8 mouse cellular contexts compared by ENCODE assay signal in the genomic region with DNA sequence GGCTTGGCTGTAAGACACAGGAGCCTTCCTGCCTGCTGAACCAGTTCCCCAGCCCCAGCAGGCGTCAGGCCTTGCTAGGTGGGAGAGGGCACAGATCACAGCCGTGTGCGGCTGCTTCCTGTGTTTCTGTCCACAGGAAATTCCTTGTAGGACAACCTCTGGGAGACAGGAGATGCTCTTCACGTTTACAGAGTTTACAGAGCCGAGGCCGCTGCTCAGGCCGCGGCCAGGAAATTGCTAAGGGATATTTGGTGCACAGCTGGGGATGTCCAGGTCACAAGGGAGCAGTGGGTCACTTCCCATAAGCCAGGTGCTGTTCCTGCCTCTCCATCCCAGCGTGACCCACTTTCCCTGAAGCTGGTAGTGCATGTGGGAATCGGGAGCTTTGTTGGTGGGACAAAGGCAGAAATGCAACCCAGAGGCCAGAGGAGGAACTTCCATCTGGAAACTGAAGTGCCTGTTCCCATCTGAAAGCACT. TPM values are rescaled to one million over a fixed set of nuclear protein-coding genes. Genes with fewer than 3 reads are reported as not detected.
DNase-seq lines count a peak whose midpoint lies in the region; ATAC-seq and TF ChIP-seq lines count a peak whose summit lies in the region.

No protein-coding gene starts in this region.

- no peaks in the 10 kb centered on the region for H3K27me3 ChIP-seq in embryonic facial prominence, embryonic 10.5 days (replicated peaks; ENCODE audit: low read depth, poor library complexity, severe bottlenecking)
- H3K27me3 ChIP-seq in hindbrain, postnatal 0 days (ENCODE audit: insufficient read depth, low read length): no peaks in the 10 kb centered on the region
- H3K27me3 ChIP-seq in liver, postnatal 0 days (ENCODE audit: insufficient read depth, low read length): no peaks in the 10 kb centered on the region

- H3K4me2 ChIP-seq in hindbrain, postnatal 0 days (ENCODE audit: low read depth, low read length): no peak overlapping the region
- H3K4me2 ChIP-seq in liver, postnatal 0 days (ENCODE audit: low read depth, low read length): no peak overlapping the region

- no peak overlapping the region for H3K9ac ChIP-seq in hindbrain, postnatal 0 days (replicated peaks; ENCODE audit: low read length)
- no peak overlapping the region for H3K9ac ChIP-seq in liver, postnatal 0 days (replicated peaks)

- H3K9me3 ChIP-seq in embryonic facial prominence, embryonic 10.5 days: no peaks in the 10 kb centered on the region
- no peaks in the 10 kb centered on the region for H3K9me3 ChIP-seq in hindbrain, postnatal 0 days (ENCODE audit: low read length)
- no peaks in the 10 kb centered on the region for H3K9me3 ChIP-seq in liver, postnatal 0 days (ENCODE audit: low read length)

- H3K4me3 ChIP-seq in embryonic facial prominence, embryonic 10.5 days: no peak overlapping the region
- H3K4me3 ChIP-seq in hindbrain, postnatal 0 days (ENCODE audit: low read length): no peak overlapping the region
- no peak overlapping the region for H3K4me3 ChIP-seq in liver, postnatal 0 days (ENCODE audit: low read depth, low read length)

- H3K27ac ChIP-seq in embryonic facial prominence, embryonic 10.5 days (replicated peaks): peak overlapping the region; percentile 79
- no peak overlapping the region for H3K27ac ChIP-seq in hindbrain, postnatal 0 days
- peak overlapping the region; percentile 52 for H3K27ac ChIP-seq in liver, postnatal 0 days (ENCODE audit: low read depth)

- 0 out of 2 replicates have a peak, but pooled peaks have one; percentile 35 for TF ChIP-seq CTCF in hindbrain, postnatal 0 days (IDR thresholded peaks at IDR 0.05; ENCODE audit: low read depth)
- TF ChIP-seq CTCF in liver, postnatal 0 days (IDR thresholded peaks at IDR 0.05; ENCODE audit: low read depth): peak; percentile 9; the same call in 1 of the 2 replicates

- H3K36me3 ChIP-seq in embryonic facial prominence, embryonic 10.5 days (replicated peaks): no peaks in the 10 kb centered on the region
- H3K36me3 ChIP-seq in hindbrain, postnatal 0 days (ENCODE audit: insufficient read depth, low read length): no peaks in the 10 kb centered on the region
- no peaks in the 10 kb centered on the region for H3K36me3 ChIP-seq in liver, postnatal 0 days (replicated peaks; ENCODE audit: insufficient read depth, low read length)

- peaks cover 21% of the 10 kb centered on the region for H3K4me1 ChIP-seq in embryonic facial prominence, embryonic 10.5 days
- no peaks in the 10 kb centered on the region for H3K4me1 ChIP-seq in hindbrain, postnatal 0 days (ENCODE audit: insufficient read depth, low read length)
- H3K4me1 ChIP-seq in liver, postnatal 0 days (ENCODE audit: insufficient read depth): peaks cover 12% of the 10 kb centered on the region

- WGBS in embryonic facial prominence, embryonic 10.5 days: 16% methylated on average over 10 of the region's 10 CpGs
- 40% methylated on average over 10 of the region's 10 CpGs for WGBS in hindbrain, postnatal 0 days
- 49% methylated on average over 10 of the region's 10 CpGs for WGBS in liver, postnatal 0 days (ENCODE audit: insufficient replicate concordance)

- no peak for TF ChIP-seq EP300 in liver, postnatal 0 days (IDR thresholded peaks at IDR 0.05; ENCODE audit: low read depth)

- peak; percentile 49 for DNase-seq in adrenal gland, adult 2 months
- DNase-seq in adrenal gland, postnatal 4 days (ENCODE audit: low spot score in 2 of 2): no peak
- DNase-seq in embryonic facial prominence, embryonic 10.5 days (ENCODE audit: low spot score): peak; percentile 68
- DNase-seq in hindbrain, postnatal 0 days (ENCODE audit: low spot score): no peak
- DNase-seq in liver, postnatal 0 days: no peak
- DNase-seq in right cerebral cortex, adult 2 months (ENCODE audit: low spot score in 2 of 2): no peak
- DNase-seq in testis, postnatal 10 days (ENCODE audit: low spot score): no peak

- ATAC-seq in hindbrain, postnatal 0 days: 0 out of 2 replicates have a peak, but pooled peaks have one; percentile 24
- ATAC-seq in liver, postnatal 0 days: peak; percentile 56
- ATAC-seq in megakaryocyte-erythroid progenitor cell, adult 5-6 weeks (replicated peaks; ENCODE audit: low FRiP score, low TSS enrichment, poor library complexity, severe bottlenecking): no peak

RNA-seq across cellular contexts. Expression of a gene that starts 27.2 kb away (rescaled TPM):
- total RNA-seq in adrenal gland, adult 2 months (2021): 10 to 100 TPM; 13.4 to 19.2 TPM
- 12.6 and 13.0 TPM in 2 replicates for polyA plus RNA-seq in adrenal gland, adult 2 months (2012; rRNA removed)
- total RNA-seq in adrenal gland, postnatal 4 days (2021): 10 to 100 TPM; 18.6 TPM
- polyA plus RNA-seq in embryonic facial prominence, embryonic 10.5 days (2016; fragmentation: Nextera tagmentation; extraction: Ambion mirVana): 23.8 and 24.4 TPM in 2 replicates
- 24.5 and 33.5 TPM in 2 replicates for total RNA-seq in hindbrain, postnatal 0 days (2014; rRNA removed)
- 34.3 and 38.9 TPM in 2 replicates for polyA plus RNA-seq in hindbrain, postnatal 0 days (2015; fragmentation: Nextera tagmentation; extraction: Ambion mirVana)
- 18.3 and 20.3 TPM in 2 replicates for polyA plus RNA-seq in liver, postnatal 0 days (2015; fragmentation: Nextera tagmentation; extraction: Ambion mirVana)
- total RNA-seq in megakaryocyte-erythroid progenitor cell, adult 5-6 weeks (2014; fragmentation: Nextera tagmentation): 35.6 and 62.7 TPM in 2 replicates
- total RNA-seq in megakaryocyte-erythroid progenitor cell, adult 5-6 weeks (2017): 10.6 and 13.0 TPM in 2 replicates

RNA-seq across cellular contexts. Expression of a gene that starts 27.2 kb away (rescaled TPM):
- total RNA-seq in adrenal gland, adult 2 months (2021): 10 to 100 TPM; 17.3 to 27.0 TPM
- polyA plus RNA-seq in adrenal gland, adult 2 months (2012; rRNA removed): 4.5 and 4.6 TPM in 2 replicates
- 10 to 100 TPM; 21.3 to 22.3 TPM for total RNA-seq in adrenal gland, postnatal 4 days (2021)
- polyA plus RNA-seq in embryonic facial prominence, embryonic 10.5 days (2016; fragmentation: Nextera tagmentation; extraction: Ambion mirVana): 20.5 and 20.9 TPM in 2 replicates
- total RNA-seq in hindbrain, postnatal 0 days (2014; rRNA removed): 10.5 and 12.2 TPM in 2 replicates
- 10.2 and 11.0 TPM in 2 replicates for polyA plus RNA-seq in hindbrain, postnatal 0 days (2015; fragmentation: Nextera tagmentation; extraction: Ambion mirVana)
- 10.4 and 10.5 TPM in 2 replicates for polyA plus RNA-seq in liver, postnatal 0 days (2015; fragmentation: Nextera tagmentation; extraction: Ambion mirVana)
- total RNA-seq in megakaryocyte-erythroid progenitor cell, adult 5-6 weeks (2014; fragmentation: Nextera tagmentation): 25.7 and 36.9 TPM in 2 replicates
- total RNA-seq in megakaryocyte-erythroid progenitor cell, adult 5-6 weeks (2017): 27.9 and 54.3 TPM in 2 replicates

RNA-seq across cellular contexts. Expression of a gene that starts 39.2 kb away (rescaled TPM):
- 1 to 10 TPM; 1.3 to 2.6 TPM for total RNA-seq in adrenal gland, adult 2 months (2021)
- polyA plus RNA-seq in adrenal gland, adult 2 months (2012; rRNA removed): 0.27 and 0.42 TPM in 2 replicates
- 10 to 100 TPM in 1 of 2 experiments, 1 to 10 TPM in 1; 6.5 to 23.4 TPM for total RNA-seq in adrenal gland, postnatal 4 days (2021)
- polyA plus RNA-seq in embryonic facial prominence, embryonic 10.5 days (2016; fragmentation: Nextera tagmentation; extraction: Ambion mirVana): 0.43 and 1.6 TPM in 2 replicates
- 28.3 and 51.5 TPM in 2 replicates for total RNA-seq in hindbrain, postnatal 0 days (2014; rRNA removed)
- polyA plus RNA-seq in hindbrain, postnatal 0 days (2015; fragmentation: Nextera tagmentation; extraction: Ambion mirVana): 20.2 and 26.7 TPM in 2 replicates
- 1.8 and 2.2 TPM in 2 replicates for polyA plus RNA-seq in liver, postnatal 0 days (2015; fragmentation: Nextera tagmentation; extraction: Ambion mirVana)
- 0.27 and 0.57 TPM in 2 replicates for total RNA-seq in megakaryocyte-erythroid progenitor cell, adult 5-6 weeks (2014; fragmentation: Nextera tagmentation)
- 1.2 and 2.1 TPM in 2 replicates for total RNA-seq in megakaryocyte-erythroid progenitor cell, adult 5-6 weeks (2017)

Comparison
In these comparisons a context has a peak if more than half of its experiments do, and no peak if none do; other contexts are left out.
1. DNase-seq: peak in adrenal gland, adult 2 months (single experiment) and embryonic facial prominence, embryonic 10.5 days (single experiment); none in adrenal gland, postnatal 4 days (0 of 2), hindbrain, postnatal 0 days (single experiment), liver, postnatal 0 days (single experiment), right cerebral cortex, adult 2 months (0 of 2) and testis, postnatal 10 days (single experiment).